Mouse (Mus musculus): ENCODE measurements at regions not wholly inside any gene's neighbourhood (a gene's known extent, or its start where the extent isn't known, plus 50 kb on each side); places are given as distances from the start of the nearest gene placed in this dataset.
A peak's percentile ranks its signal among the peaks of the same experiment; 100 is the strongest.

- no peaks in the 10 kb centered on the region for H3K36me3 ChIP-seq
- 0 out of 2 replicates have a peak, but pooled peaks have one; percentile 38 for ATAC-seq (ENCODE audit: low FRiP score, low read depth)
- H3K4me3 ChIP-seq = no peak overlapping the region
- H3K4me1 ChIP-seq = no peaks in the 10 kb centered on the region
- no peak overlapping the region for H3K4me2 ChIP-seq (replicated peaks)
- H3K9me3 ChIP-seq = no peaks in the 10 kb centered on the region
- no peaks in the 10 kb centered on the region for H3K27me3 ChIP-seq
- no peak overlapping the region for H3K27ac ChIP-seq (replicated peaks)
- H3K9ac ChIP-seq (replicated peaks) = no peak overlapping the region
- WGBS = 74% methylated on average over 12 of the region's 12 CpGs
Measured at GRCm38 (mm10) chr14:102902906-102903305, 79.5 kb downstream of the Kctd12 start.

- H3K36me3 ChIP-seq = no peaks in the 10 kb centered on the region
- no peaks in the 10 kb centered on the region for H3K9me3 ChIP-seq
- H3K4me1 ChIP-seq = no peaks in the 10 kb centered on the region
- WGBS = 95% methylated on average over 7 of the region's 7 CpGs
- no peaks in the 10 kb centered on the region for H3K27me3 ChIP-seq
- no peak overlapping the region for H3K27ac ChIP-seq (replicated peaks)
- H3K9ac ChIP-seq (replicated peaks) = no peak overlapping the region
- H3K4me2 ChIP-seq (replicated peaks) = no peak overlapping the region
- ATAC-seq (ENCODE audit: low FRiP score, low read depth) = no peak
- H3K4me3 ChIP-seq = no peak overlapping the region
Measured at GRCm38 (mm10) chr14:102902236-102902635, 80.2 kb downstream of the Kctd12 start.

- Histone ChIP-seq H3K27me3 (no peaks in the 10 kb centered on the region), H3K4me2 (replicated peaks) (no peak overlapping the region), H3K36me3 (no peaks in the 10 kb centered on the region), H3K9ac (replicated peaks) (no peak overlapping the region), H3K9me3 (no peaks in the 10 kb centered on the region), H3K4me1 (no peaks in the 10 kb centered on the region), H3K27ac (replicated peaks) (no peak overlapping the region), H3K4me3 (no peak overlapping the region)
- no peak for ATAC-seq (ENCODE audit: low FRiP score, low read depth)
- WGBS = 90% methylated on average over 4 of the region's 4 CpGs
Measured at GRCm38 (mm10) chr14:102898445-102898844, 84.0 kb downstream of the Kctd12 start.

GRCm38 (mm10) chr14:102897039-102897438, 85.4 kb downstream of the Kctd12 start:
- WGBS = 92% methylated on average over 1 of the region's 1 CpGs
- no peaks in the 10 kb centered on the region for H3K9me3 ChIP-seq
- H3K27ac ChIP-seq (replicated peaks) = no peak overlapping the region
- no peak overlapping the region for H3K4me3 ChIP-seq
- ATAC-seq (ENCODE audit: low FRiP score, low read depth) = no peak
- no peaks in the 10 kb centered on the region for H3K36me3 ChIP-seq
- no peak overlapping the region for H3K4me2 ChIP-seq (replicated peaks)
- no peak overlapping the region for H3K9ac ChIP-seq (replicated peaks)
- H3K27me3 ChIP-seq = no peaks in the 10 kb centered on the region
- no peaks in the 10 kb centered on the region for H3K4me1 ChIP-seq

- no peak overlapping the region for H3K4me2 ChIP-seq (replicated peaks)
- 89% methylated on average over 3 of the region's 3 CpGs for WGBS
- no peak for ATAC-seq (ENCODE audit: low FRiP score, low read depth)
Measured at GRCm38 (mm10) chr14:102896527-102896926, 85.9 kb downstream of the Kctd12 start.

DNA sequence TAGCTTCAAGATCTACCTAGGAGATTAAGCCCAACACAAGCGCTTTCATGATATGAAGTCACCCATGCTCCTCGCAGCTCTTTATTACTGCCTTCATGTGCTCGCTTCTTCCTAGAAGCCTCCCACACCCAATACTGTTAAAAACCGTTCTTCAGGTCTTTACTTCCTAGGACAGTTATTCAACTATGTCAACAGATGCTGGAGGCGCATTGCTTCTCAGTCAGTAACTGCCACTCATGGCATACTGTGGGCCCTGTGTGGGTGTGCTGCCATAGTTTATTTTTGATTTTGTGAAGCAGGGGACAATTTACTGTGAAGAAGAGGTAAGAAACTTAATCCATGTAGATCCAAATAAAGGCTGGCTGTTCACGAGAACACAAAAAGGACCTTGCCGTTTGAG, 89.2 kb downstream of the Kctd12 start:
- H3K27ac ChIP-seq (replicated peaks) = no peak overlapping the region
- H3K27me3 ChIP-seq = no peaks in the 10 kb centered on the region
- H3K9me3 ChIP-seq = no peaks in the 10 kb centered on the region
- ATAC-seq (ENCODE audit: low FRiP score, low read depth) = no peak
- no peak overlapping the region for H3K4me2 ChIP-seq (replicated peaks)
- no peak overlapping the region for H3K4me3 ChIP-seq
- 94% methylated on average over 7 of the region's 7 CpGs for WGBS
- H3K36me3 ChIP-seq = no peaks in the 10 kb centered on the region
- H3K9ac ChIP-seq (replicated peaks) = no peak overlapping the region
- no peaks in the 10 kb centered on the region for H3K4me1 ChIP-seq

More at GRCm38 (mm10) chr14:102896527-102896926, 85.9 kb downstream of the Kctd12 start:
- no peaks in the 10 kb centered on the region for H3K9me3 ChIP-seq
- no peak overlapping the region for H3K27ac ChIP-seq (replicated peaks)
- no peak overlapping the region for H3K9ac ChIP-seq (replicated peaks)
- no peaks in the 10 kb centered on the region for H3K4me1 ChIP-seq
- no peak overlapping the region for H3K4me3 ChIP-seq
- no peaks in the 10 kb centered on the region for H3K36me3 ChIP-seq
- H3K27me3 ChIP-seq = no peaks in the 10 kb centered on the region

GRCm38 (mm10) chr14:102891552-102891951, 90.9 kb downstream of the Kctd12 start:
- H3K36me3 ChIP-seq = no peaks in the 10 kb centered on the region
- 20% methylated on average over 4 of the region's 4 CpGs for WGBS
- H3K4me3 ChIP-seq = no peak overlapping the region
- H3K4me1 ChIP-seq = no peaks in the 10 kb centered on the region
- H3K4me2 ChIP-seq (replicated peaks) = no peak overlapping the region
- H3K9me3 ChIP-seq = no peaks in the 10 kb centered on the region
- no peak overlapping the region for H3K9ac ChIP-seq (replicated peaks)
- no peaks in the 10 kb centered on the region for H3K27me3 ChIP-seq
- no peak for ATAC-seq (ENCODE audit: low FRiP score, low read depth)
- H3K27ac ChIP-seq (replicated peaks) = no peak overlapping the region

DNA sequence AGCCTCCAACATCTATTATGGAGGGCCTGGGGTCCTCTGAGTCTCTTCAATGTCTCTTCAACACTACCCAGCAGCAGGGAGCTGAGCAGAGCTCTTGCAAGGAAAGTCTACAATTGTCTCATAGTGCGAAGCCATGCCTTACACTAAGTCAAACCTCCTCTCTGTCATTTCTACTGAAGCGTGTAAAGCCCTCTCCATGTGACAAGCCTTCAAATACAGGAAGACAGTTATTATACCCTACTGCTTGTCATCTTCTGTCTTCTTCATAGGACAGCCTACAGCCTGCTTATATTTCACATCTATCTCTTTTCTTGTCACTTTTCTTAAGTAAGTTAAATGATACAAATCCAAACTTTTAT, 97.2 kb downstream of the Kctd12 start:
- 89% methylated on average over 2 of the region's 2 CpGs for WGBS
- ATAC-seq (ENCODE audit: low FRiP score, low read depth) = no peak
- no peak overlapping the region for H3K4me2 ChIP-seq (replicated peaks)

GRCm38 (mm10) chr14:102884539-102885239, 97.7 kb downstream of the Kctd12 start:
- Histone ChIP-seq H3K9me3 (no peaks in the 10 kb centered on the region), H3K4me3 (no peak overlapping the region), H3K27ac (replicated peaks) (no peak overlapping the region), H3K9ac (replicated peaks) (no peak overlapping the region), H3K36me3 (no peaks in the 10 kb centered on the region), H3K27me3 (no peaks in the 10 kb centered on the region), H3K4me1 (no peaks in the 10 kb centered on the region), H3K4me2 (replicated peaks) (no peak overlapping the region)
- WGBS = 86% methylated on average over 10 of the region's 10 CpGs
- ATAC-seq (ENCODE audit: low FRiP score, low read depth) = no peak

More for the DNA sequence above, 97.2 kb downstream of the Kctd12 start:
- H3K27ac ChIP-seq (replicated peaks) = no peak overlapping the region
- H3K9me3 ChIP-seq = no peaks in the 10 kb centered on the region
- no peaks in the 10 kb centered on the region for H3K27me3 ChIP-seq
- no peaks in the 10 kb centered on the region for H3K36me3 ChIP-seq
- H3K9ac ChIP-seq (replicated peaks) = no peak overlapping the region
- no peak overlapping the region for H3K4me3 ChIP-seq
- no peaks in the 10 kb centered on the region for H3K4me1 ChIP-seq

DNA sequence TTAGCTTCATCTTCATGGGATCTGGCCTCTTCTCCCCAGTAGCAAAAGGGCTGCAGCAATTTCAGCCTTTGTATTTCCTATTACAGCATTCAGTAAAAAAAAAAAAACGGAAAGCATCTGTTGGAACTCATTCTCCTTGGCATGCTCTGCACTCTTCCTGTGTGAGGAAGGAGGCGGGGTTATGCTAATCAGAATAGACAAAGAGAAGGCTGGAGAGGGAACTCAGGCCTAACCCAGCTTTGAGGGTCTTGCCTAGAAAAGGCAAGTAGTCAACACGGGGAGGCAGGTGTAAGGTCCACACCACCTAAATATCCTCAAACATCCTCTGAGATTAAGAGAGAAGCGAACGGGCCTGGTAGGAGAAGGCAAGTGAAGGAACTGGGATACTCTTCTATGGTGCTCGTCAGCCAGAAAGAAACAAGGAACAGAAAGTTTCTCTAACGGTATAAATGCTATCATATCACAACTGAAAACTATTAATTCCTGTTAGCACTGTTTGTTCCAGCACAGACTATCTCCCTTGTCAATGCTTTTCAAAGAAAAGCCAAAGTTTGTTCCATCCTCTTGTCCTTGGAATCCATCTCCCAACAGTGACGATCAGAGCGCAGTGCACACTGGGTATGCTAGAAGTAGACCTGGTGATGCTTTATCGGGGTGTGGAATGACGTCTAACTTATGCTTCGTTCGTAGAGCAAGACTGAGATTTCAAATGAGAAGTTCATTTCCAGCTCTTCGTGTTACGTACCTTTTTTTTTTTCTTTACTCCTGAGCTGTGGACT, 98.9 kb downstream of the Kctd12 start:
- H3K4me2 ChIP-seq (replicated peaks) = no peak overlapping the region
- H3K4me3 ChIP-seq = no peak overlapping the region
- 85% methylated on average over 15 of the region's 15 CpGs for WGBS
- ATAC-seq (ENCODE audit: low FRiP score, low read depth) = peak; percentile 72; the same call in 1 of the 2 replicates
- no peaks in the 10 kb centered on the region for H3K4me1 ChIP-seq
- no peaks in the 10 kb centered on the region for H3K27me3 ChIP-seq
- no peak overlapping the region for H3K27ac ChIP-seq (replicated peaks)
- H3K9me3 ChIP-seq = no peaks in the 10 kb centered on the region
- no peak overlapping the region for H3K9ac ChIP-seq (replicated peaks)
- H3K36me3 ChIP-seq = no peaks in the 10 kb centered on the region

DNA sequence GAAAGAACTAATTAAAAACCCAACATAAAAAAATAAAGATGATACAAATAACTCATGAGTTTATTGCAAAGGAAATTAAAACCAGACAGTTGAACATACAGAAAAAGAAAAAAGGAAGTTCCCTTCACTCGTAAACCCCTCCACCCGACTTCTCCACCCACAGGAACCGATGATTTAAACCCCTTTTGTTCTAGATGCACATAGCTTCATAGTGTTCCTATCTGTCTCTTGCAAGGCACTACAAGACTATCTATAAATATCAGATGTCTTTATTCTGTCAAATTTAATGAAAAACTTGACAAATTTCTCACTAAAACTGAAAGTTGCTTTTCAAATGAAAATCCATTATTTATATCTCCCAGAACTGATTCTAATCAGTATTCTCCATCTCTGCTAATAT, 100.2 kb downstream of the Kctd12 start:
- H3K4me2 ChIP-seq (replicated peaks) = no peak overlapping the region
- ATAC-seq (ENCODE audit: low FRiP score, low read depth) = no peak
- WGBS = 96% methylated on average over 3 of the region's 3 CpGs
- H3K27ac ChIP-seq (replicated peaks) = no peak overlapping the region
- no peaks in the 10 kb centered on the region for H3K27me3 ChIP-seq
- H3K4me1 ChIP-seq = no peaks in the 10 kb centered on the region
- no peak overlapping the region for H3K9ac ChIP-seq (replicated peaks)
- H3K36me3 ChIP-seq = no peaks in the 10 kb centered on the region
- no peak overlapping the region for H3K4me3 ChIP-seq
- no peaks in the 10 kb centered on the region for H3K9me3 ChIP-seq

DNA sequence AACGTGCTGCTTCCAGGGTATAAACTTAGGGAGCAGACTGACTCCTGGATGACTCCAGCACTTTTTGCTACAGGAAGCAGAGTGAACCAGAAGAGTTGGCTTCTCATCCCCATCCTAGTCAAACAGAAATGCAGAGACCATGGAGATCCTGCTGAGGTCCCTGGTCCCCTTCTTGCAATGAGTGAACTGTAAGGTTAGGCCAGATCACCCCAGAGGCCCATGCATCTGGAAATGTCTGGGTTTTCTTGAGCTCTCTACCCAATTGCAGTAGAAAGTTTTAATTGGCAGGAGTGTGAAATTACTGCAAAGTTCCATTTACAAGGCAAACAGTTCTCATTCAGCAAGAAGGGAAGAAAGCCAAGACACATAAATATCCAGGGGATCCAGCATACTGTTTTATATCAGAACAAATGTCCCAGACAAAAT, 101.8 kb downstream of the Kctd12 start:
- H3K9me3 ChIP-seq = no peaks in the 10 kb centered on the region
- no peak overlapping the region for H3K4me3 ChIP-seq
- 75% methylated on average over 1 of the region's 1 CpGs for WGBS
- no peak for ATAC-seq (ENCODE audit: low FRiP score, low read depth)
- no peak overlapping the region for H3K9ac ChIP-seq (replicated peaks)
- H3K27me3 ChIP-seq = no peaks in the 10 kb centered on the region
- no peak overlapping the region for H3K27ac ChIP-seq (replicated peaks)
- no peaks in the 10 kb centered on the region for H3K36me3 ChIP-seq
- no peak overlapping the region for H3K4me2 ChIP-seq (replicated peaks)
- no peaks in the 10 kb centered on the region for H3K4me1 ChIP-seq
